Mouse (Mus musculus) cerebellum, adult 9-11 months (tissue): Measurements from ENCODE around the gene 5031439G07Rik.

Source experiments
- DNase-seq: peaks from one replicate; pipeline ENCODE4 v3.0.0; 2022

5031439G07Rik gene

DNA sequence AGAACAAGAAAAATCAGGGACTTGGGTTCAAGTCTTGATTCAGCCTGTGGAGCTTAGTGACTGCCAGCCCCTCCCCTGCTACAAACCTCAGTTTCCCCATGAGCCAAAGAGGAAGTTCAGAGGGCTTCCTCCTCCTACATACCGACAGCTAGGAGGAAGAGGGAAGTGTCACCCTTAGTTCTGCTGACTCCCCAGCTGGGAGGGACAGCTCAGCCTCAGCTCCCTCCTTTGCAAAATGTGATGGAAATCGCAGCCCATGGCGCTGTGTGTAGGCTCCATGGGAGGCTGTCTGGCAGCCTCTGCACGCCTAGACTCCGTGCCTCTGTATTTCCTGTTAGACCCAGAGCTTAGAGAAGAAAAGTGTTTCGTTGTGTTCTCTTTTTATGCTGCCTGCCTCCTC, 6.1 kb upstream of the 5031439G07Rik start:
- DNase-seq, result no peak

DNA sequence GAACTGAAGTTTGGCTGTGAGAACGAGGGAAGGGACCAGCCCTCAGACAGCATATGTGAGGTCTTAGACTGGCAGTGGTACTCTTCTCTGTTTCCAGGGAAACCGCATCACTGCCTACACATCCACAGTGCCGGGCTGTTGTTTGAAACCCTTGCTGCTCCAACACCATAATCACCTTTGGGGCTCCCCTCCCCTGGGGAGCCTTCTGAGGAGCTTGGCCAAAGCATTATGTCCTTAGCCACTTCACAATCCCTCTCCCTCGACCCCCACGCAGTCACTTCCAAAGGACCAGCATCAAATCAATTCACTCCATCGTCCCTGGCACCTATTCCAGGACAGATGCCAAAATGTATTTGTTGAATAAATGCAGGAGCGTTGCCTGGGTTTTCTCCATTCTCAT, 1.4 kb upstream of the 5031439G07Rik start:
- no peak for DNase-seq

DNA sequence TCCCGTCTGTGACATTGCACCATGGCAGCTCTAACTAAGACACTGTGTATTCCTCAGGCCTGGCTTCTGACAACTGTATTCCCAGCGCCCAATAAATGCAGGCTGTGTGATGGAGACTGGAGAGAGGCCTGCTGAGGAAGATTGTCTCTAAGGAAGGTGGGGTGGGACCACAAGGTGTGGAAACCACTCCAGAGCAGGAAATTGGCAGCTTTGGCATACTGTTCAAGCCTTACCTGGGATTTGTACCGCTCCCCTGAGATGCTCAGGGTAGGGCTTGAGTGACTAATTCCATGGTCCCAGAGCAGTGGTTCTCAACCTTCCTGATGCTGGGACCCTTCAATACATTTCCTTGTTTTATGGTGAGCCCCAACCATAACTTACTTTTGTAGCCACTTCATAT, 747 bp upstream of the 5031439G07Rik start:
- DNase-seq, result no peak

DNA sequence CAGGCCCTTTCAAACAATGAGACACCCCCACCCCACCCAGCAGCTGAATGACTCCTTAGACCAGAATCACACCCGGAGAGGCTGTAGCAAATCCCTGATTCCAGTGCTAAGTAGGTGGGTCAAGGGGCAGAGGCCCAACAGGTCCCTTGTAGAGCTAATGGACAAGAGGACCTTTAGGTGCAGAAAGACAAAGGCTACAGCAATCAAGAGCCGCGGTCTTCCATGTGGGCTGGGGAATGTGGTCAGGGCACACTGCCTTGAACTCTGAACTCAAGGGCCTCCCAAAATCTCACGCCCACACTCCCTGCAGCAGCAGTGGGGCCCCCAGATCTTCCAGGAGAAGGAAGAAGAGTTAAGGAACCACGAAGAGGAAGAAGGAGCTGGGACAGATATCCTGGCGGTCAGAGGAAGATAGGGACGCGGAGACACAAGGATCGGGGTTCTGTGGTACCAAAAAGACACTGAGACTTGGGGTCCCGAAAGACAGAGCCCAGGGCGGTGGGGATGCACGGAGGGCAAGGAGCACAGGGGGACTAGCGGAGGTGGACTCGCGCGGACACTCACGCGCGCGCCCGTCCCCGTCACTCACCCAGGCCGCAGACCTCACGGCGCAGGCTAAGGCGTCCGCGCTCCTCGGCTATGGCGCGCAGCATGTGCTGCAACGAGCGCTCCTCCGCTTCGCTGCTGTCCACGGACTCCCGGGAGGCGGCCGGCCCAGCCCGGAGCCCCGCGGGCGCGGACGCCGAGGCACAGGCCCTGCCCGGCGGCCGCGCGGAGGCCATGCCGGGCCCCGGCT, 1.1 kb downstream of the 5031439G07Rik start:
- DNase-seq, result peak; percentile 60

DNA sequence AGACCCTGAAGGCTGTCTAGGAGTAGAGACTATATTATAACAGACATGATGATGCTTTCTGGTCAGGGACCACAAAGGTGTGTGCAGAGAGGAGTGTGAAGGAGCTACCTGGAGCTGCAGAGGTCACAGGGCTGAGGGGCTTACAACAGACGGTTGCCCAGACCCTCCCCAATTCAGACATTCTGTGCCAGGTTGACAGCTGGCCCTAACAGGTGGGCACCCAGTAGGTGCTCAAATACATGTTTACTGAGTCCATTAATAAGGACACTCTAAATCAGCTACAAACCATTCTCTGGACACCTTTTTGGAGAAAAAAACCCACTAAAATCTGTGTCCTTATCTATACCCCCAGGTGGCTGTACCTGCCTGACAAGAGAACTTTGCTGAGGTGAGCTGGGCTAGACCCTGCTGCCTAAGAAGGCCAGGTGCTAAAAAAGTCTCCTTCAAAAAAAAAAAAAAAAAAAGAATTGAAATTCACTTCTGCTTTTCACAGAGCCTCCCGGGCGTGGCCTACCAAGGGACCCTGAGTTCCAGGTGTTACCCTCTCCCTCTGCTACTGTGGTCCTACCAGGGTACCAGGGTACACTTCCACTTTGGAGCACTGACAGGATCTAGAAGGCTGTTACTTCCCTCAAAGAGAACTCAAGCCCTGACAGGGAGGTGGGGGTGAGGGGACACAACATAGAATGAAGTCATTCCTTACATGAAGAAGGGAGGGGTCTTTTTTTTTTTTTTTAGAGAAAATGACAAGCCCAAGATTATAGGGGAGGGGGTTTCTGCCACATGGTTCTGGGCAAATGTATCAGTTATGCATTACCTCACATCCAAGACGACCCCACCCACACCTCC, 2.0 kb downstream of the 5031439G07Rik start:
- DNase-seq, result peak; percentile 43

DNA sequence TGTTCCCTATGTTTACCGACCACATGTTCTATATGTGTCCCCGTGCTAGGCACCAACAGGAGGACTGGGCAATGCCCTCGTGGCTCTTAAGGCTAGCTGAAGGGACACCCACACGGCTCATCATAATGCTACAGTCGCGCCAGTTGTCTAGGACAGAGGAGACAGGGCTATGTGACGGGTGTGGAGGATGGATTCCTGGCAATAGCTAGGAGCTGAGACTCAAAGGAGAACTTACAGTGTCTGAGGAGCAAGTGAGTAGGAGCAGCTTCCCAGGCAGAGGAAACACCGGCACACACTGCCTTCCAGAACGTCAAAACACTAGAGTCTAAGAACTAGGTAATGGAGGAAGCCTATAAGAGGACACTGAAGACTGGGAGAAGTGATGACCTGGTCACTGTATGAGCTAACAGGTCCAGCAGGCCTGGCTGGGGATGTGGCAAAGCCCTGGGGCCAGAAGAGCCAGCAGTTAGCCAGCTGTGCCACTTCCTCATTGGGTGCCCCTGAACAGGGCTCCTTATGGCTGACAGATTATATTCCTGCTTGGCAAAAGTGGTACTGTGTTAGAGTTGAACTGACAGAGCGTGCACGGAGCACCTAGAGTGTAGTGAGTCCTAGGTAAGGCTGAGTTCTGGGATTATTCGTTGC, 2.7 kb downstream of the 5031439G07Rik start:
- no peak for DNase-seq

DNA sequence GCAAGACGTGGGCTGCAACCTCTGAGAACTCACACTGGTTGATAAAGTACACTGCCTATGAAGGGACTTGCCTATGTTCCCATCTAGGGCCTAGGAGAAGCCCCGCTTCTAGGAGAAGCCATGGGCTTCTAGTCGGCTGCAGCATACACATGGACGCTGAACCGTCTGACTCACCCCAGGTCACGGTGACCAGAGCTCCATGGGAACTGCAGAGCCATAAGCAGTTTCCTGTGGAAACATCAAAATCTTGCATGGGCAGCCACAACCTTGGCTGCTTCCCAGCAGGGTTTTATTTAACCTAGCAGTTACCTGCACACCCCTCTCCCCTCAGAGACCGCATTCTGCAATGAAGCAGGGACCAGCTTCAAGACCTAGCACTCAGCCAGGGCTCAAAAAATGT, 4.6 kb downstream of the 5031439G07Rik start:
- DNase-seq, result no peak

DNA sequence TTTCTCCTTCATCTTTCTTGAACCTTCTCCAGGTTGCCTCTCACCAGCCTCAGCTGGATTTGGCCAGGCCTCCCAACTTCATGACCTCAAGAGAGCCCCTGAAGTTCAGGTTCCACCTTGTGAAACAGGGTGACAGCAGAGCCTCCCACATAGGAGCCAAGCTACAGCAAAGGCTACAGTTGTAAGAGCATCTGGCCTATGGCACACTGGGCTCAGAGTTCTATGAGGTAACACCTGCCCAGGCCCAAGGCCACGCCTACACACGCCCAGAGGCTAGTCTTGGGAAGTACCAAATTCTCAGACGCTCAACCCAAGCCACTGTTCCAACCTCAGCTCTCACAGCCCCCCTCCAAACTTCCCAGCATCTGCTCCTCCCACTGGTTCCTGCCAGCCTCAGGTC, 5.5 kb downstream of the 5031439G07Rik start:
- DNase-seq, result no peak

DNA sequence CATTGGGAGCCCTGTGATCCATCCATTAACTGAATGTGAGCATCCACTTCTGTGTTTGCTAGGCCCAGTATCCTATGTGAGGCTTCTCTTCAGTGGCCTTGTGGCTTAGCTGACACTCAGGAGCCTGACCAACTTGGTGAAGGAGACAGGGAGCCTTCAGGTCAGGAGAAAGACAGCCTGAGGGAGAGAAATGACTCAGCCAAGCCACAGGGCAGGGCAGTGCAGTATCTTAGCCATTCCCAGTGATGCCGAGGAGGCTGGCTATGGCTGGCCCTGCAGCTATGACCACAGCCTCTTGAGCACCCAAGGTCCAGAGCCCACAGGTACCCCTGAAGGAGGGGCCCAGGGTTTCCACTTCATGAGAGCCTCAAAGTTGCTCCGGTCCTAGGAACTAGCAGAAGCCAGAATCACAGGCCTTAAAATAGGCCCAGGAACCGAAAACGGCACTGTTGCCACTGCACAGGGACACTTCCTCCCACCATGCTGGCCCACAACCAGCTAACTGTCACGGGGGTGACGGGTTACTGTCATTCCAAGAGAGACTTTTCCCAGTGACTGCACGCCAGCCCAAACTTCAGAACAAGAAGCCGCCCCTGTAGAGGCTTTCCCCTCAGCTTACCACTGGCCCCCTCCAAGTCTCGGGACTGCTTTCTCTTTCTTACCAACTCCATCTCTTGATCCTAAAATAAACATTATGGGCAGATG, 6.6 kb downstream of the 5031439G07Rik start:
- no peak for DNase-seq

DNA sequence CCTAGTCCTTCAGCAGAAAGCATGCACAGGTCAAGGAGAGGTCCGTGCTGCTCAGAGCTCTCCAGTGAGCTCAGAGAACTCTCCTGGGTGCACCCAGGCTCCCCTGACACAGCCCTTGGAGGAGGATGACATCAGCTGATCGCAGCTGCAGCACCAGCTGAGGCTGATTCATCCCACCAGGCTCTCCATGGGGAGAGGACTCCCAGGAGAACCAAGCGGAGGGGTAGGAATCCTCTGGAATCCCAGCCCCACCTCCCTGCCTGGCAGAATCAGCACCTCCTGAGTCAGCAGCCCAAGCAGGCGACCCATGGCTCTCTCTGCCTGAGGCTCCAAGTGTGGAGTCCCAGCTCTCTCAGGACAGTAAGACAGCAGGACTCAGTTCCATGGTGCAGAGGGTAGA, 12.6 kb downstream of the 5031439G07Rik start:
- no peak for DNase-seq

DNA sequence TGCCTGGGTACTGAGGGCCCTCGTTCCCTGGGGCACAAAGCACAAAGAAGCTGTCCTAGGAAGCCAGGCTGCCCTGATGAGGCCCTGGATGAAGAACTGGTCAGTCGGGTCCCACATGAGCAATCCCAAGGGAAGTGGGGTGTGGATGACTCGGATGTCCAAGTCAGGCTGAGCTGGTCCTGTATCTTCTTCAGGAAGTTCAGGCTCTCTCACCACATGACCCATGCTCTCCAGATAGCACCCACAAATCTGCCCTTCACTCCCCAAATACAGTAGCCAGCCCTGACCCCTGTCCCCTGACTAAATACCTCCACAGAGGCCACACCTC, 14.8 kb downstream of the 5031439G07Rik start:
- no peak for DNase-seq

DNA sequence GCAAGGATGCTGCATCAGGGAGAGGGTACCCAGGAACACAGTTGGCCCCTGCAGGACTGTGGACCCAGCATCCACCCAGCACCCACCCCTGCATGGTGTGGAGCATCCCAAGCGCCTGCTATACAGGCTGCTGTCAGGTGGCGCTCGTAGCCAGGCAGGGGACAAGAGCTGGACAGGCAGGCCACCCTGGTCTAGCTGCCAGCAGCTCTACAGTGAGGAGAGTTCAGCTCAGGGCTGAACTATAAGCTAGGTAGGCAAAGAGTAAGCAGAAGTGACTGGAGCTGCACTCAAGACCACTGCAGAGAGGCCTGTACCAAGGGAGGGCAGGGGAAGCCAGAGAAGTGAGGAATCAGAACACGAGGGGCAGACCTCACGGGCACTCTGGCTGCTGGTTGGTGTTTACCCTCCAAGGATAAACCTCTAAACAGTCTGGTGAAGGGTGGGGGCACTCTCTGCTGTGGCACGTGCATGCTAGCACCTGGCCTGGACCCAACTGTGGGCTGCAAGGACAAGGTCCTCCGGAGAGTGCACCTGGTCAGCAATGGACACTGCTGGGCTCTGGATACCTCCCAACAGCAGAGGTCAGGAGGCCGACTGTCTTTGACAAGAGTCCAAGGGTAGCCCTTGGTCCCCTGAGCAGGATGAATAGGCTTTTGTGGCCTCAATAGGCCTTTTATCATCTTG, 15.3 kb downstream of the 5031439G07Rik start:
- DNase-seq, result peak; percentile 75

DNA sequence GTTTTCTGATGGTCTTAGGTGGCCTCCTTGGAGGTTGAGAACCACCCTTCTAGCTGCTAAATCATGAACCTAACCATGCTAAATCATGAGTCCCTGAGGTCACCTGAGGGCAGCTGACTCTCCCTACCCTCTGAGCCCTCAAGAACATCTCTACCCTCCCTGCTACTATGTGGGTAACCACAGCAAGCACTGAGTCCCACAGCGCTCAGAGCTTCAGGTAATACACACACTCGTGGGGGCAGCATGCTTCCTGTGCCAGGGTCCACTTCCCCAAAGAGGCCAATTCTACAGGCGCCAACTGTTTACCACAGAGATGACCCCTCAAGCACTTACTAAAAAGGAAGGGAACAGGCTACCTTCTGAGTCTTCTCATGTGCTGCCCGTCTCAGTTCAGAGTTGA, 19.8 kb downstream of the 5031439G07Rik start:
- DNase-seq, result no peak

DNA sequence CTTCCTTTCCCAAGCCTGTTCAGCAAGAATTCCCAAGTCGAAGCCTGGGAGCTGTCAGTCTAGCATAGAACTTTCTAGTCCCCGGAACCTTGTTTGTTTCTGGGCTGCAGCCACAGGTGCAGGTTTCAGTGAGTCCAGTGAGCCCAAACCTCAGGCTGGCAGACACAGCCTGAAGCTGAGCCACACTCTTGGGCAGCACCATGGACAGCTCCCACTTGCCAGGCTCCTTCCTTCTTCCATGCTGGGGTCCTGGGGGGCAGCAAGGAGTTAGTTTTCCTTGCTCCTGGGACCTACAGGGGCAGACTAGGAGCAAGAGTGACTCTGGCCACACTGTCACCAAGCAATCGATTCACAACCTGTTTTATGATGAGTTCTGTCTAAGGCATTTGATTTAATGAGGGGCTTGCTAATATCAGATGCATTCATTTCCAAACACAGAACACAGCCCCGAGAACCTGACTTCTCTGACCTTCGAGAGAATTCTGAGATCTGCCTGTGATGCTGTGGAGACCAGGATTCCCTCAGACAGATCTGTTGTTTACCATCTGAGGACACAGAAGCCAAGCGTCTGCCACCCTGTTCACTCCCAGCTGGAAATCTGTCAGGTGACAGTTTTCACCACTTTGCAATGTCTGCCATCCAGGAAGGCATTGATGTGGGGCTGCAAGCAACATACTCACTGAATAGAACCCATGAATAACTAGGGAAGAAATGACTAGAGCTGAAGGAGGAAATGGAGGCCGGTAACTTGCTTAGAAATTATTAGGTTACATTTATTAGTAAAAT, 22.6 kb downstream of the 5031439G07Rik start:
- peak; percentile 47 for DNase-seq

DNA sequence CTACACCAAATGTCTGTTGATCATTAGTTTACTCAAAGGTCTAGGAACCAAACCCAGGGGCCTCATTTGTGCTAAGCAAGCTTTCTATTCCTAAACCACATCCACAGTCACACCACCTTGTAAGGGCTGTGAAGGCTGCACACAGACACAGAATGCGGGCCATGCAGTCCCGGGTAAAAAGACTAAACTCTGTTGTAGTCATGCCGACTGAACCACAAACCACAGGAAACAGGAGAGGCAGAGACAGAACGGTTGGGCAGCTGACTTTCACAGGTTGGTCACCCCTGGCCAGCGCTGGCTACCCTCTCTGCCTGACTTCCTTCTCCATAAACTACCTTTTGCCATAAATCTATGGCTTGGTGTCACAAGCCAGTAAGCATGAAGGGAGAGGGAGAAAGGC, 23.6 kb downstream of the 5031439G07Rik start:
- no peak for DNase-seq

DNA sequence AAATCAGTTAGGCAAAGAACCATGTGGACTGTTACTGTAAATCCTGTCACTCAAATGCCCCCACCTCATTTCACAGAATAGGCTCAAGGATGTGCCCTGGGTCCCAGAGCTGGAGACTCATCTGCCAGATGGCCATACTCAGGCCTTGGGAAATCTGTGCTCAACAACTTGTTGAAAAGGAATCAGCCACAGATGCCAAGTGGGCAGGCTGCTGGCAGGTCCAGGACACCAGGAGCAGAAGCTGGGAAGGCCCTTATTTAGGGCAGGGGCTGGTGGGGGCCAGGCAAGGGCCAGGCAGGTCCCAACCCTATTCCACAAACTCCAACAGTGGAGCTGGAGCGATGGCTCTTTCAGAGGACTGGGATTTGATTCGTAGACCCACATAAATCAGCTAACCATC, 25.8 kb downstream of the 5031439G07Rik start:
- no peak for DNase-seq

DNA sequence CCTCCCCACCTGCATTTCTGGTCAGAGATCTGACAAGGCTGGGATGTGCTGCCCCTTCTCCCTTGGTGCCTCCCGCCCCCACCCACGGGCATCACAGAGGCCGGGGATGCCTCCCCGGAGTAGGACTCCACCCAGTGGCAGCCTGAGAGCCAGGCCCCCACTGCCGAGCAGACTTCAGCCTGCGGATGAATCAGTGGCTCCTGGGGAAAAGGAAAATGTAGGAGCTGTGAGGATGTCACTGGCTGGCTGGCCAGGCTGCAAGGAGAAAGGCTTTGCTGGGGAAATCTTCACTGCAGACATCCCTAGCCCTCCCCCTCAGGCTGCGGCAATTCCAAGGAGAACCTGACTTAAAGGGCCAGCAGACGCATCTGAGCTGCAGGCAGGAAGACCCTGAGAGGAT, 27.7 kb downstream of the 5031439G07Rik start:
- DNase-seq, result peak; percentile 72

DNA sequence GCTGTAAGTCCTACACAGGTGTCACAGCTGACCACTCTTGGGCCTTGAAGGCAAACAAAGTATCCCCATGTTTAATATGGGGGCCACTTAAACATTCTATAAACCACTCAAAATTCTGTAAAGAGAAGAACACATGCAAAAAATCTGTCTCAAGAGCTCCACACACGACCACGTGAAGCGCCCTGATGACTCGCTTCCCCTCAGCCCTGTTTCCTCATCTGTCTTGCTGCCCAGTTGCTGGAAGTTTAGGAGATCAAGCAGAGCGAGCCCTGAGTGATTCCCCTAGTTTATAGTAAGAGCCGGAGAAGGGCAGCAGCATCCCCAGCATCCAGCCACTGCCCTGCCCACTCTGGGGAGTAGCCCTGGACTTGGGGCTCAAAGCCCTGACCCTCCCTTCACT, 28.5 kb downstream of the 5031439G07Rik start:
- no peak for DNase-seq

DNA sequence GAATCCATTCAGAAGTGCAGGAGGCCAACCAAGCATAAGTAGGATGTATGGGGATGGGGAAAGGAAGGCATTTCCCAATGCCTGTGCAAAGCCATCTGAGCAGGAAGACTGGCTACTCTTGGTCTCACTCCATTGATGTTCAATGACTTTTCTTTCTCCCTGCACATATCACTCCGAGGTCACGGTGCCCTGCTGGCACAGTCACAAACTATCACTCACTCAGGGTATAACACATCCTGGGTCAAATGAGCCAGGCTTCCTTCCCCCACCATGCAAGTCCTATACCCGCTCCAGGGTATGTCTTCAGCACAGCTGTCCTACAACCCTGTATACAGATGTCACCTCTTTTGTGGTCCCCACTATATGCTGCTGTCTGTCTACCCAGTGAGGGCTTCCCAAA, 30.0 kb downstream of the 5031439G07Rik start:
- DNase-seq, result no peak

DNA sequence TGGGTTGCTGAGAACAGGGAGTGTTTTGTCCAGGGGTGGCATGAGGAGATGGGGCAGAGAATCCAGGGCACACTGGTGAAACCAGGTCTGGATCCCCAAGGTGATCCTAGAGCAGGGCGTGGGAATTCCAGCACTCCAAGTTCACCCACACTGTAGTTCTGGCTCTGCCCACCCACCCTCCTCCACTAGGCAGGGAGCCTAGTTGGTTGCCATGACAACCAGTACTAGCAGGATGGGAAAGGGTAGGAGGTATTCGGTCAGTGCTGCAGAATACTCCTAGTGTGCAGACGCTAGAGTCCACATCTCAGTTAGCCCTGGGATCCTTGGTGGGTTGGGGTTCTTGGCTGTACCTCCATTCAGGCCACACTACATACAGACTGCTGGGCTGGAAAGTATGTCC, 30.5 kb downstream of the 5031439G07Rik start:
- DNase-seq, result no peak

DNA sequence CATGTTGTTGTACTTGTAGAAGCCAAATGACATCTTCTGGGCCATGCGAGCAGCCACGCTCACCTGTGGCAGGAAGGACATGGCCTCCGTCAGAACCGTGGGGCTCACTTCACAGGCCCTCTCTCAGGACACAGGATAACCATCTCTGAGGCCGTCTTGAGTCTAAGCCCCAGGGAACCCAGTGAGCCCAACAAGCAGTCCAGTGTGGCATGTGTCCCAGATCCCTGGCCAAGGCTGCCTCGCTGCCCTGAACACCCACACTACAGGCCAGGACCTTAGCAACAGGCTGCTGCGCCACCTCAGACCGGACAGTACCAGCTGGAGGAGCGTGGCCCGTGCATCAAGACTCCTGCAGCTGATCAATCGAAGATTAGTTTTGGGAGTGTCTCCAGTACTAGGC, 35.1 kb downstream of the 5031439G07Rik start:
- no peak for DNase-seq

DNA sequence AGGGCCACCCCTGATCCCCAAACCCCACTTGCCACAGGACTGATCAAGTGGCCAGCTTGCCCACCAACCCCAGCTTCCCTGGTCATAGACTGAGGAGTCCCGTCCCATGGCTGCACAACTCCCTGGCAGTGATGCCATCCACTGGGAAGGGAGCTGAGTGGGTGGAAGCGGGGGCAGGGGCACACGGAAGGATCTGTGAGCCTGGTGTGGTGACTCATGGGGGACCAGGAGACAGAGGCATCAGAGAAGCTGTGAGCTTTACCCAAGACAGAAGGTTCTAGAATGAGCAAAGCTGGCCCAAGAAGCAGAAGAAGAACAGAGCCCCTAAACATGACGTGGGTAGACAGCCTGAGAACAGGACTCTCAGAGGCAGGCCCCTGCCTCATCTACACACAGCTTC, 38.3 kb downstream of the 5031439G07Rik start:
- DNase-seq, result no peak
